Mouse (Mus musculus): ENCODE measurements at regions not wholly inside any gene's neighbourhood (a gene's known extent, or its start where the extent isn't known, plus 50 kb on each side); places are given as distances from the start of the nearest gene placed in this dataset.

GRCm38 (mm10) chr3:148259211-148259610 is 731.1 kb downstream of the Adgrl2 start:
- no peaks in the 10 kb centered on the region for H3K36me3 ChIP-seq (ENCODE audit: control insufficient read depth, insufficient read depth)
- no peak overlapping the region for H3K4me3 ChIP-seq (ENCODE audit: insufficient read depth, poor library complexity, severe bottlenecking)
- TF ChIP-seq MAX (IDR thresholded peaks at IDR 0.05) (no peak), CTCF (IDR thresholded peaks at IDR 0.05; ENCODE audit: control insufficient read depth, insufficient read depth, insufficient read length) (no peak), MYOD1 (IDR thresholded peaks at IDR 0.05; ENCODE audit: control insufficient read depth, insufficient read length, low read depth) (no peak), MYOG (IDR thresholded peaks at IDR 0.05; ENCODE audit: control insufficient read depth, extremely low read depth, insufficient read length) (no peak), CEBPB (IDR thresholded peaks at IDR 0.05; ENCODE audit: low read depth) (no peak), USF1 (IDR thresholded peaks at IDR 0.05; ENCODE audit: low read depth) (no peak), FOSL1 (IDR thresholded peaks at IDR 0.05; ENCODE audit: insufficient read depth, low read length, poor library complexity, severe bottlenecking) (no peak)
- H3ac ChIP-seq (ENCODE audit: control insufficient read depth, insufficient read length, low read depth) = no peak overlapping the region
- no peaks in the 10 kb centered on the region for H3K79me3 ChIP-seq (ENCODE audit: low read depth)
- no peaks in the 10 kb centered on the region for H3K27me3 ChIP-seq (ENCODE audit: control insufficient read depth, insufficient read depth, insufficient read length)
- H3K79me2 ChIP-seq (ENCODE audit: control insufficient read depth, insufficient read depth) = no peaks in the 10 kb centered on the region

GRCm38 (mm10) chr3:148248617-148249016 is 741.7 kb downstream of the Adgrl2 start:
- H3K27me3 ChIP-seq (ENCODE audit: control insufficient read depth, insufficient read depth, insufficient read length) = no peaks in the 10 kb centered on the region
- TF ChIP-seq CEBPB (IDR thresholded peaks at IDR 0.05; ENCODE audit: low read depth) (no peak), MYOD1 (IDR thresholded peaks at IDR 0.05; ENCODE audit: control insufficient read depth, insufficient read length, low read depth) (no peak), FOSL1 (IDR thresholded peaks at IDR 0.05; ENCODE audit: insufficient read depth, low read length, poor library complexity, severe bottlenecking) (no peak), CTCF (IDR thresholded peaks at IDR 0.05; ENCODE audit: control insufficient read depth, insufficient read depth, insufficient read length) (no peak), MAX (IDR thresholded peaks at IDR 0.05) (no peak), USF1 (IDR thresholded peaks at IDR 0.05; ENCODE audit: low read depth) (no peak), MYOG (IDR thresholded peaks at IDR 0.05; ENCODE audit: control insufficient read depth, extremely low read depth, insufficient read length) (no peak)
- H3K4me3 ChIP-seq (ENCODE audit: insufficient read depth, poor library complexity, severe bottlenecking) = no peak overlapping the region
- H3K79me3 ChIP-seq (ENCODE audit: low read depth) = no peaks in the 10 kb centered on the region
- no peaks in the 10 kb centered on the region for H3K79me2 ChIP-seq (ENCODE audit: control insufficient read depth, insufficient read depth)
- H3ac ChIP-seq (ENCODE audit: control insufficient read depth, insufficient read length, low read depth) = no peak overlapping the region
- no peaks in the 10 kb centered on the region for H3K36me3 ChIP-seq (ENCODE audit: control insufficient read depth, insufficient read depth)

- no peak overlapping the region for H3K4me3 ChIP-seq (ENCODE audit: insufficient read depth, poor library complexity, severe bottlenecking)
- no peak overlapping the region for H3ac ChIP-seq (ENCODE audit: control insufficient read depth, insufficient read length, low read depth)
- no peaks in the 10 kb centered on the region for H3K79me2 ChIP-seq (ENCODE audit: control insufficient read depth, insufficient read depth)
Observed at GRCm38 (mm10) chr3:148246786-148247185, 743.6 kb downstream of the Adgrl2 start.

GRCm38 (mm10) chr3:148238093-148238492 is 752.3 kb downstream of the Adgrl2 start:
- H3K27me3 ChIP-seq (ENCODE audit: control insufficient read depth, insufficient read depth, insufficient read length) = no peaks in the 10 kb centered on the region
- TF ChIP-seq MYOG (IDR thresholded peaks at IDR 0.05; ENCODE audit: control insufficient read depth, extremely low read depth, insufficient read length) (no peak), USF1 (IDR thresholded peaks at IDR 0.05; ENCODE audit: low read depth) (no peak), MYOD1 (IDR thresholded peaks at IDR 0.05; ENCODE audit: control insufficient read depth, insufficient read length, low read depth) (no peak), CEBPB (IDR thresholded peaks at IDR 0.05; ENCODE audit: low read depth) (no peak), MAX (IDR thresholded peaks at IDR 0.05) (no peak), CTCF (IDR thresholded peaks at IDR 0.05; ENCODE audit: control insufficient read depth, insufficient read depth, insufficient read length) (no peak), FOSL1 (IDR thresholded peaks at IDR 0.05; ENCODE audit: insufficient read depth, low read length, poor library complexity, severe bottlenecking) (no peak)
- no peaks in the 10 kb centered on the region for H3K79me2 ChIP-seq (ENCODE audit: control insufficient read depth, insufficient read depth)
- H3ac ChIP-seq (ENCODE audit: control insufficient read depth, insufficient read length, low read depth) = no peak overlapping the region
- no peaks in the 10 kb centered on the region for H3K79me3 ChIP-seq (ENCODE audit: low read depth)
- H3K36me3 ChIP-seq (ENCODE audit: control insufficient read depth, insufficient read depth) = no peaks in the 10 kb centered on the region
- H3K4me3 ChIP-seq (ENCODE audit: insufficient read depth, poor library complexity, severe bottlenecking) = no peak overlapping the region

More at GRCm38 (mm10) chr3:148246786-148247185, 743.6 kb downstream of the Adgrl2 start:
- Histone ChIP-seq H3K79me3 (ENCODE audit: low read depth) (no peaks in the 10 kb centered on the region), H3K27me3 (ENCODE audit: control insufficient read depth, insufficient read depth, insufficient read length) (no peaks in the 10 kb centered on the region), H3K36me3 (ENCODE audit: control insufficient read depth, insufficient read depth) (no peaks in the 10 kb centered on the region)
- TF ChIP-seq MYOG (IDR thresholded peaks at IDR 0.05; ENCODE audit: control insufficient read depth, extremely low read depth, insufficient read length) (no peak), FOSL1 (IDR thresholded peaks at IDR 0.05; ENCODE audit: insufficient read depth, low read length, poor library complexity, severe bottlenecking) (no peak), CTCF (IDR thresholded peaks at IDR 0.05; ENCODE audit: control insufficient read depth, insufficient read depth, insufficient read length) (no peak), CEBPB (IDR thresholded peaks at IDR 0.05; ENCODE audit: low read depth) (no peak), MAX (IDR thresholded peaks at IDR 0.05) (no peak), MYOD1 (IDR thresholded peaks at IDR 0.05; ENCODE audit: control insufficient read depth, insufficient read length, low read depth) (no peak), USF1 (IDR thresholded peaks at IDR 0.05; ENCODE audit: low read depth) (no peak)

GRCm38 (mm10) chr3:148237555-148237954 is 752.8 kb downstream of the Adgrl2 start:
- H3ac ChIP-seq (ENCODE audit: control insufficient read depth, insufficient read length, low read depth) = no peak overlapping the region
- TF ChIP-seq FOSL1 (IDR thresholded peaks at IDR 0.05; ENCODE audit: insufficient read depth, low read length, poor library complexity, severe bottlenecking) (no peak), CEBPB (IDR thresholded peaks at IDR 0.05; ENCODE audit: low read depth) (no peak), MYOG (IDR thresholded peaks at IDR 0.05; ENCODE audit: control insufficient read depth, extremely low read depth, insufficient read length) (no peak), CTCF (IDR thresholded peaks at IDR 0.05; ENCODE audit: control insufficient read depth, insufficient read depth, insufficient read length) (no peak), USF1 (IDR thresholded peaks at IDR 0.05; ENCODE audit: low read depth) (no peak), MAX (IDR thresholded peaks at IDR 0.05) (no peak), MYOD1 (IDR thresholded peaks at IDR 0.05; ENCODE audit: control insufficient read depth, insufficient read length, low read depth) (no peak)

GRCm38 (mm10) chr3:148233616-148234015 is 756.7 kb downstream of the Adgrl2 start:
- no peaks in the 10 kb centered on the region for H3K36me3 ChIP-seq (ENCODE audit: control insufficient read depth, insufficient read depth)
- no peaks in the 10 kb centered on the region for H3K27me3 ChIP-seq (ENCODE audit: control insufficient read depth, insufficient read depth, insufficient read length)
- no peaks in the 10 kb centered on the region for H3K79me2 ChIP-seq (ENCODE audit: control insufficient read depth, insufficient read depth)
- no peaks in the 10 kb centered on the region for H3K79me3 ChIP-seq (ENCODE audit: low read depth)
- TF ChIP-seq FOSL1 (IDR thresholded peaks at IDR 0.05; ENCODE audit: insufficient read depth, low read length, poor library complexity, severe bottlenecking) = no peak
- no peak for TF ChIP-seq CTCF (IDR thresholded peaks at IDR 0.05; ENCODE audit: control insufficient read depth, insufficient read depth, insufficient read length)
- TF ChIP-seq MYOD1 (IDR thresholded peaks at IDR 0.05; ENCODE audit: control insufficient read depth, insufficient read length, low read depth) = no peak
- TF ChIP-seq MAX (IDR thresholded peaks at IDR 0.05) = no peak
- TF ChIP-seq CEBPB (IDR thresholded peaks at IDR 0.05; ENCODE audit: low read depth) = no peak
- no peak for TF ChIP-seq USF1 (IDR thresholded peaks at IDR 0.05; ENCODE audit: low read depth)
- no peak for TF ChIP-seq MYOG (IDR thresholded peaks at IDR 0.05; ENCODE audit: control insufficient read depth, extremely low read depth, insufficient read length)
- H3K4me3 ChIP-seq (ENCODE audit: insufficient read depth, poor library complexity, severe bottlenecking) = no peak overlapping the region
- no peak overlapping the region for H3ac ChIP-seq (ENCODE audit: control insufficient read depth, insufficient read length, low read depth)

More at GRCm38 (mm10) chr3:148237555-148237954, 752.8 kb downstream of the Adgrl2 start:
- Histone ChIP-seq H3K79me2 (ENCODE audit: control insufficient read depth, insufficient read depth) (no peaks in the 10 kb centered on the region), H3K79me3 (ENCODE audit: low read depth) (no peaks in the 10 kb centered on the region), H3K4me3 (ENCODE audit: insufficient read depth, poor library complexity, severe bottlenecking) (no peak overlapping the region), H3K36me3 (ENCODE audit: control insufficient read depth, insufficient read depth) (no peaks in the 10 kb centered on the region), H3K27me3 (ENCODE audit: control insufficient read depth, insufficient read depth, insufficient read length) (no peaks in the 10 kb centered on the region)
